Mouse (Mus musculus) myocyte (in vitro differentiated cells): ENCODE results near the gene C1d.

ENCODE experiments used
- CEBPB ChIP-seq: IDR thresholded peaks from 2 replicates; pipeline ENCODE4 v1.6.1; 2011; ENCODE audit warnings: mild to moderate bottlenecking, moderate library complexity; ENCODE audit not compliant: poor library complexity, insufficient read depth, severe bottlenecking
- E2F4 ChIP-seq: IDR thresholded peaks from one replicate; pipeline ENCODE4 v1.6.1; 2011; ENCODE audit warnings: mild to moderate bottlenecking, control low read depth, moderate library complexity; ENCODE audit not compliant: insufficient read depth
- MAX ChIP-seq: IDR thresholded peaks from one replicate; pipeline ENCODE4 v1.6.1; 2011; ENCODE audit warnings: low read depth, mild to moderate bottlenecking, control low read depth
- MYOD1 ChIP-seq, 3 experiments: IDR thresholded peaks; one replicate each; pipeline ENCODE4 v1.6.1; 2011; ENCODE audit warnings: control low read depth in 2 of 3, low read depth in 2 of 3, mild to moderate bottlenecking in 2 of 3, moderate library complexity in 1 of 3; ENCODE audit not compliant: insufficient read length in 2 of 3, control insufficient read depth in 1 of 3
- MYOG ChIP-seq, 3 experiments: IDR thresholded peaks; one replicate each; pipeline ENCODE4 v1.6.1; 2011; ENCODE audit warnings: control low read depth in 2 of 3, low read depth in 2 of 3, mild to moderate bottlenecking in 2 of 3; ENCODE audit not compliant: insufficient read length in 2 of 3, control insufficient read depth in 1 of 3, insufficient read depth in 1 of 3
- POLR2A ChIP-seq: IDR thresholded peaks from one replicate; pipeline ENCODE4 v1.6.1; 2011; ENCODE audit warnings: low read depth, mild to moderate bottlenecking, control low read depth, moderate library complexity; ENCODE audit not compliant: insufficient read length
- POLR2AphosphoS2 ChIP-seq: IDR thresholded peaks from one replicate; pipeline ENCODE4 v1.6.1; 2011; ENCODE audit warnings: low read depth, control low read depth; ENCODE audit not compliant: insufficient read length
- REST ChIP-seq: IDR thresholded peaks from one replicate; pipeline ENCODE4 v1.6.1; 2011; ENCODE audit warnings: mild to moderate bottlenecking, control low read depth, moderate library complexity; ENCODE audit not compliant: insufficient read depth, insufficient read length
- SRF ChIP-seq: IDR thresholded peaks from one replicate; pipeline ENCODE4 v1.6.1; 2011; ENCODE audit warnings: low read depth; ENCODE audit not compliant: control insufficient read depth, insufficient read length
- TCF12 ChIP-seq: IDR thresholded peaks from one replicate; pipeline ENCODE4 v1.6.1; 2011; ENCODE audit warnings: mild to moderate bottlenecking, control low read depth; ENCODE audit not compliant: poor library complexity, insufficient read depth, severe bottlenecking
- TCF3 ChIP-seq: IDR thresholded peaks from one replicate; pipeline ENCODE4 v1.6.1; 2011; ENCODE audit warnings: low read depth, control low read depth; ENCODE audit not compliant: insufficient read length
- USF1 ChIP-seq: IDR thresholded peaks from one replicate; pipeline ENCODE4 v1.6.1; 2011; ENCODE audit warnings: low read depth, mild to moderate bottlenecking, control low read depth, moderate library complexity

- TF ChIP-seq POLR2A: no peak
- TF ChIP-seq CEBPB: no peak
- TF ChIP-seq MYOD1 (IDR thresholded peaks at IDR 0.05; ENCODE audit: control insufficient read depth in 1 of 3, insufficient read length in 2 of 3, low read depth in 2 of 3): no peak
- TF ChIP-seq TCF12: no peak
- TF ChIP-seq MAX: no peak
- no peak for TF ChIP-seq USF1
- no peak for TF ChIP-seq SRF
- TF ChIP-seq E2F4: no peak
- no peak for TF ChIP-seq POLR2AphosphoS2
- no peak for TF ChIP-seq REST
- TF ChIP-seq MYOG (IDR thresholded peaks at IDR 0.05; ENCODE audit: control insufficient read depth in 1 of 3, insufficient read depth in 1 of 3, insufficient read length in 2 of 3, low read depth in 2 of 3): no peak
- TF ChIP-seq TCF3: no peak
These were observed 11.4 kb downstream of the C1d start for GRCm38 (mm10) chr11:17268801-17269200.
